Mouse (Mus musculus): ENCODE results near the gene Pbx4.

Gene Pbx4

GRCm38 (mm10) chr8:69832298-69832853 lies at the start of gene Pbx4:
Gene Pbx4, plus strand, starts transcription at chr8:69832491.
- DNase-seq = peak; percentile 76 to 79

- DNase-seq = no peak
These were observed 43.2 kb upstream of the Pbx4 start for GRCm38 (mm10) chr8:69789105-69789504.

- DNase-seq = no peak
These were observed 42.6 kb upstream of the Pbx4 start for GRCm38 (mm10) chr8:69789731-69790130.

GRCm38 (mm10) chr8:69790364-69790763 lies 41.9 kb upstream of the Pbx4 start:
- DNase-seq = no peak

DNA sequence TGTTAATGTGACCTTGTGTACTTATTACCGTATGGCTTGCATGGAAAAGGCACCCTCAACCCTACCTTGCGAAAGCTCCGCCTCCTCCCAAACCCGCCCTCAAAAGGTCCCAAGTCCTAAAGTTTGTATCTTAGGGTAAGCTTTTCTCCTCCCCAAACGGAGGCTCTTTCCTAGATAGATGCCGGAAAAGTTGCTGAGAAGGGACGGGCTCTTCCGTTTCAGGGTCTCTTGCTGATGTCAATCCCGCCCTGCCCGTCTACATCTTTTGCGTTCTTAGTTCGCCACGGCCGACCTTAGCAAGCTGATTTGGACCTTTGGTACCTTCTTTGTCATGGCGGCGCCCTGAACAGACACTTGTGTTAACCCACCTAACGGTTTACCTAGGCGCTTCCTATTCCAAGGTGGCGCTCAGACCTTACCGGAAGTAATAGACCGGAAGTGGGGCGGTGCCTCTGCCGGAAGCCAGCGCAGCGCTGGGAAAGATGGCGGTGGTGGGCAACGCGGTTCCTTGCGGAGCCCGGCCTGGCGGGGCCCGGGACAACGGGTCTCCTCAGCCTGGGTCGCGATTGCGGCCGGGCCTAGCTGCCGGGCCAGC lies 41.4 kb upstream of the Pbx4 start, which contains the start of the genes Atp13a1 and Zfp866:
TSS of gene Atp13a1 (plus strand) at position 391 of the 595 bp plus-strand sequence.
TSS of gene Zfp866 (minus strand) at position 406 of the 595 bp plus-strand sequence.
- peak; percentile 88 for DNase-seq

DNA sequence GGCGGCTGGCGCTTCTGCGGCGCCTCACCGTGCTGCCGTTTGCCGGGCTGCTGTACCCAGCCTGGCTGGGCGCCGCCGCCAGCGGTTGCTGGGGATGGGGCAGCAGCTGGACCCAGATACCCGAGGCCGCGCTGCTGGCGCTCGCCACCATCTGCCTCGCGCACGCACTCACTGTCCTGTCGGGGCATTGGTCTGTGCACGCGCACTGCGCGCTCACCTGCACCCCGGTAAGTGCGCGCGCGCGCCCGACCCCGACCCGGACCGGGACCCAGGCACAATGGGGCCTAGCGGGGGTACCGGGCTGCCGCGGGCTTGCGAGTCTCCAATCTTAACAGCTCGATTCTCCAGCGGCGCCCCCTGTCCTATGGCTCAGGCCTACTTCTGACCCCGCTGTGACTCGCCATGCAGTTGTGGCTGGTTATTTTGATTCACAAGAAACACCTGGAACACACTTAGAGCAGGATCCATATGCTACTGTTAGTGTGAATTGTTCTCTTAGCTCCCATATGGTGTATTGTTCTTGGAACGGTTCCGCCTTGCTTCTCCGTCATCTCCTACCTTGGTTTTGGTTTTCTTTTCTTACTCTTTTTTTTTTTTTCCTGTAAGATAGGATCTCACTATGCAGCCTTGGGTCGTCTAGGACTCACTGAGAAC lies 40.7 kb upstream of the Pbx4 start:
- peak in 1 of 2 experiments; percentile 44 for DNase-seq

- no peak for DNase-seq
These were observed 38.6 kb upstream of the Pbx4 start for GRCm38 (mm10) chr8:69793666-69794065.

DNA sequence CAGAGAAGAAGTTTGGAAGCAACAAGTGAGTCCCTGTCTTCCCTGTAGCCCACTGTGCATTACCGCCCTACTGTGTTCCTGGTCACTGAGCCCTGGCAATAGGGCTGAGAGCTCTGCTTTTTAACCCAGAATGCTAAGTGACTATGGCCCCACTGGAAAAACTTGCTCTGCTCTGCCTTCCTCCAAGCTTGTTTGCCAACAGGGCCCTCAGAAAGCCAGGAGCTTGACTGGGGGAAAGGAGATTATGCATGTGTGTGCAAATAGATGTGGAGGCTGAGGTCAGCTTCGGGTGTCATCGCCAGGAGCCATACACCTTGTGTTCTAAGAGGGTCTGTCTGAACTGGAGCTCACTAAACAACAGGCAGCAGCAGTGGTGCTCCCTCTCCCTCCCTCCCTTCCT lies 38.2 kb upstream of the Pbx4 start:
- DNase-seq = no peak

DNA sequence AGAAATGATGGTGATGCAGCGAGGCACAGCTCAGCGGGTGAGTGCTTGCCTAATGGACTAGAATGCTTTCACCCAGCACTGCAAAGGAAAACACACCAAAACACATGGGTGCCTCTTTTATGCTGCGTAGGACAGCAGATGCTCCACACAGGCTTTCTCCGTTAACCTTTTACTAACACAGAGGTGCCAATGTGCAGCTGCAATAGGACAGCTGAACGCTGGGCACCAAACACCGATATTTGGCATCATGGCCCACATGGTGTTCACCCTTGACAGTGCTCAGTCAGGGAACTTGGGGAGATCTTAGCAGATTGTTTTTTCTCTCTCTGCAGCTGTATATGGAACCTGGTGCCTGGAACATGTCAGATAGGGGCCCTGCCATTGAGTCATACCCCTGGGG lies 37.4 kb upstream of the Pbx4 start:
- no peak for DNase-seq

- no peak for DNase-seq
These were observed 35.5 kb upstream of the Pbx4 start for GRCm38 (mm10) chr8:69796721-69797345.

DNA sequence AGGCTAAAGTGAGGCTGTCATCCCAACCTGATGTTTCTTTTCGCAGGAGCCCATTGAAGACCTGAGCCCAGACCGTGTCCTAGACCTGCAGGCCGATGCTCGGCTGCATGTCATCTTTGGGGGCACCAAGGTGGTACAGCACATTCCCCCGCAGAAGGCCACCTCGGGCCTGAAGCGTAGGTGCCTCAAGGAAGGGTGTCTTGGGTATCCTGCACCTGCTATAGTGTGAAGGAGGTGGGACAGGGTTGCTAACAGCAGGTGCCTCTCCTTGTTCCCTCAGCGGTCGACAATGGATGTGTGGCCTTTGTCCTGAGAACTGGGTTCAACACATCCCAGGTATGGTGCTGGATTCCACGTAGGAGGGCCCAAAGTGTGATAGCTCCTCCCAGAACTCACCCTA lies 34.6 kb upstream of the Pbx4 start:
- DNase-seq = no peak

GRCm38 (mm10) chr8:69799261-69799660 lies 33.0 kb upstream of the Pbx4 start:
- DNase-seq = no peak

- no peak for DNase-seq
These were observed 32.3 kb upstream of the Pbx4 start for GRCm38 (mm10) chr8:69799946-69800345.

DNA sequence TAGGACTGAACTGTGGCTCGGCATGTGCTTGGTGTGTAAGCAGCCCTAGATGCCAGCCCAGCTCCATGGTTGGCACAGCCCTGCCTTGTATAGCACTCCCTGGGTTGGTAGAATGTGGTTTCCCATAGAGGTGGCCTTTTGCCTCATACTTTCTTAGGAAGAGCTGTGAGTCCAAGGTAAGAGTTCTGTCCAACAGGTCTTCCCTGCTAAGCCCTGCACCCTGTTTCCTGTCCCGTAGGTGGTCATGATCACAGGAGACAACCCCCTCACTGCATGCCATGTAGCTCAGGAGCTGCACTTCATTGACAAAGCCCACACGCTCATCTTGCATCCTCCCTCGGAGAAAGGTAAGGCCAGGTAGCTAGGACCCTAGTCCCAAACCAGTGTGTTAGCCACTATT lies 30.5 kb upstream of the Pbx4 start:
- DNase-seq = no peak

DNA sequence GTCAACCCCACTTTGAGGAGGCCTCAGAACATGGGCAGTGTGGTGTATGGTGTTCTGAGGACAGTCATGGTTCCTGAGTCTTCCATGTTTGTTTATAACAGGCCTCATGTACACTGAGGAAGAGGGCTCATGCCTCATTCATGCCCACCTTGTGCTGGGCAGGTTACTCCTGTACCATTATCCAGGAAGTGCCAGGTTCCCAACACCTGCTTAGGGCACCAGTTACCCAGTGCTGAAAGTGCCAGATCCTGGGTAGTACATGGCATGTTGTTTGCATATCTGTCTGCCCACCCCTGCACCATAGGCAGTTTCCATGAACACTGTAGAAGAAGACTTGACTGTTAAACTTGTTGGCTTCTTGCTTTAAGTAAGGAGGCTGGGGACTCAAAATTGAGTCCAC lies 30.1 kb upstream of the Pbx4 start:
- DNase-seq = no peak

- DNase-seq = no peak
These were observed 28.9 kb upstream of the Pbx4 start for GRCm38 (mm10) chr8:69803366-69803765.

DNA sequence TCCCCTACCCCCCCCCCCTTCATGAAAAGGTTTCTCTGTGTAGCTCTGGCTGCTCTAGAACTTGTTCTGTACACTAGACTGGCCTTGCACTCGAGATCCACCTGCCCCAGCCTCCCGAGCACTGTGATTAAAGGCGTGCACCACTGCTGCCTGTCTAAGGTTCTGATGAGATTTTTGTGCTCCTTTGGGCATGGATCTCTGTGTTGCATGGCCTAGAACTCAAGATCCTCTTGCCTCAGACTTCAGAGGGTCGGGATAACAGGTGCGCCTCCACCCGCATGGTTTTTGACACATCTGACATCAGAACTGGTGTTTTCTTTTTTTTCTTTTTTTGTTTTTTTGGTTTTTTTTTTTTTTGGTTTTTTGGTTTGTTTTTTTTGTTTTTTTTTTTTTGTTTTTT lies 27.8 kb upstream of the Pbx4 start:
- DNase-seq = no peak

GRCm38 (mm10) chr8:69805086-69805485 lies 27.2 kb upstream of the Pbx4 start:
- DNase-seq = no peak

GRCm38 (mm10) chr8:69805491-69805890 lies 26.8 kb upstream of the Pbx4 start:
- no peak for DNase-seq

GRCm38 (mm10) chr8:69807236-69807635 lies 25.1 kb upstream of the Pbx4 start:
- DNase-seq = no peak

DNA sequence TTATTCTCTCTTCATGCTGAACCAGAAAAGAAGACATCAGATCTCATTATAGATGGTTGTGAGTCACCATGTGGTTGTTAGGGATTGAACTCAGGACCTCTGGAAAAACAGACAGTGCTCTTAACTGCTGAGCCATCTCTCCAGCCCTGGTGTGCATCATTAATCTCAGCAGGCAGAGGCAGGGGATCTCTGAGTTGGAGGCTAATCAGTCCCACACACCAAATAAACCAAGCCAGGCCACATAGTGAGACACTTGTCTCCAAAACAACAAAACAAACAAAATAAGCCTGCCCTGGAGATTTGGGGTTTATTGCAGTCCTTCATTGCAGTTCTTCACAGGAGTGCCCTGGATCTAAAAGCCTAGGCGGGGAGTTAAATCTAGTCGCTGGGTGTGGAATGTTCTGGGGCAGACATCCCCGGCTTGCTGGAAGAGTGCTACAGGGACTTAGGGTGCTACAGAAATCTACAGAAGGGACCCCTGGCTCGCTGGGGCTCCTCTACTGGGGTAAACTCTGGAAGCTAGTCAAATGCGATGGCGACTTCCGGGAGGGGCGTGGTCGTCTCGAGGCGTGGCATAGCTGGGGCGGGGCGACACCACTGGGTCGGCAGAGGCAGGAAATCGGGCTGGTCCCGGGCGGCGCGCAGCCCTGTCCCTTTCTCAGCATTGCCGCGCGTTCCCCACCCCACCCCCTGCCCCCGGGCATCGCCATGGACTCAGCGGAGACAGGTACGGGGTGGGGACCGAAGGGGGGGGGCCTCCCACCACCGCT lies 24.0 kb upstream of the Pbx4 start, which contains the start of gene Gmip:
TSS of gene Gmip (plus strand) at position 586 of the 770 bp plus-strand sequence.
- peak in 1 of 2 experiments; percentile 35 for DNase-seq

DNA sequence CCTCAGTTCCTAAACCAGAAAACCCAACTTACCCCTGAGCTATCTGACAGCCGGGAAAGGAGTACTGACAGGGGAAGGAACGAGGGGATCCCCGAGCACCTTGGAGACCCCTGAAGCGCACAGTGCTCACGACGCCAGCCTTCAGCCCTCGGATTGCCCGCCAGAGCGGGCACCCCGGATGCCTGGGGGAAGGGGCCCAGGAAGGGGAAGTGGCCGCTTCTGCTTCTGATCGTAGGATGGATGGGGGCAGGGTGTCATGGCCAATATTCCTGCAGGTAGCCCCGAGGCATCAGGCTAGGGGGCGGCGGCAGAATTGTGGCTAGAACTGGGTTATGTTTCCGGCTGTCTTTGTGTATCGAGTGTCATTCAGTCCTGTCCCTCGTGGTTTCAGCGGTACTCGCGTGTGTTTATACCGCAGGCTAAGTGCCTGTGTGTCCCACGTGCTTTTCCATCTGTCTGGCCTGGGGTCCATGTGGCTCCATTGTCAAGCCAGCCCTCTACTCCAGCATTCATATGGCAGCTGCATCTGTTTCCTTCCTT lies 23.4 kb upstream of the Pbx4 start:
- DNase-seq = no peak

GRCm38 (mm10) chr8:69809820-69810219 lies 22.5 kb upstream of the Pbx4 start:
- DNase-seq = no peak

All from cerebellum, postnatal 36 days (tissue).